Mouse (Mus musculus) limb, embryonic 11.5 days (tissue): ENCODE results near the gene Adpgk. TPM values are rescaled to one million over a fixed set of nuclear protein-coding genes. Genes with fewer than 3 reads are reported as not detected.
"Not testable (repeated sequence)": the region's sequence is repeated elsewhere in the genome, so short reads cannot be mapped to it uniquely, and the experiment has no call there.

Experiments used
- ATAC-seq: fragments of 200-750 bp; cut with Nextera tagmentation; 2 replicates; pipeline ENCODE4 v1.8.0; 2017; ENCODE audit warnings: low read depth; ENCODE audit not compliant: insufficient number of reproducible peaks, low FRiP score, low TSS enrichment
- DNase-seq: peaks from one replicate; pipeline ENCODE4 v3.0.0-alpha.2; 2015; ENCODE audit warnings: low spot score
- H3K27ac ChIP-seq: fragments of 300-500 bp; sonication (generic); replicated peaks from 2 replicates; pipeline ENCODE4 v1.5.1; 2014; ENCODE audit warnings: low read depth, mild to moderate bottlenecking, low read length
- H3K27me3 ChIP-seq: fragments of 300-500 bp; sonication (generic); 2 replicates; pipeline ENCODE4 v1.6.1; 2014; ENCODE audit warnings: mild to moderate bottlenecking, low read length, mixed read lengths; ENCODE audit not compliant: control insufficient read depth, insufficient read depth
- H3K36me3 ChIP-seq: fragments of 300-500 bp; sonication (generic); 2 replicates; pipeline ENCODE4 v1.6.1; 2014; ENCODE audit warnings: mild to moderate bottlenecking, low read length, moderate library complexity, mixed read lengths; ENCODE audit not compliant: control insufficient read depth, insufficient read depth
- H3K4me1 ChIP-seq: fragments of 300-500 bp; sonication (generic); 2 replicates; pipeline ENCODE4 v1.6.1; 2014; ENCODE audit warnings: low read length, mixed read lengths; ENCODE audit not compliant: control insufficient read depth, insufficient read depth
- H3K4me2 ChIP-seq: fragments of 300-500 bp; sonication (generic); 2 replicates; pipeline ENCODE4 v1.6.1; 2014; ENCODE audit warnings: low read depth, mild to moderate bottlenecking, moderate library complexity; ENCODE audit not compliant: severe bottlenecking
- H3K4me3 ChIP-seq: fragments of 300-500 bp; sonication (generic); 2 replicates; pipeline ENCODE4 v1.5.1; 2014; ENCODE audit warnings: low read depth, low read length
- H3K9ac ChIP-seq: fragments of 300-500 bp; sonication (generic); 2 replicates; pipeline ENCODE4 v1.6.1; 2014; ENCODE audit warnings: mild to moderate bottlenecking, low read length
- H3K9me3 ChIP-seq: fragments of 300-500 bp; sonication (generic); 2 replicates; pipeline ENCODE4 v1.6.1; 2016; ENCODE audit warnings: low read length; ENCODE audit not compliant: control insufficient read depth
- WGBS: fragments of 180-500 bp; shearing (Covaris S2); extraction: QIAGEN DNeasy Blood & Tissue Kit; methylation state at CpG from one replicate; pipeline ENCODE4 v1.1.7; 2014; 5-methylcytosine and 5-hydroxymethylcytosine counted together
- polyA plus RNA-seq: library from polyadenylated mRNA; unstranded; fragments of >200 nt; fragmentation: Nextera tagmentation; extraction: Ambion mirVana; gene quantifications from 2 replicates; pipeline ENCODE4 v1.2.1, GENCODE M21; 2014

The Adpgk gene
- polyA plus RNA-seq, 1 experiment from 2014 or later = 53.4 TPM

GRCm38 (mm10) chr9:59338411-59338810 lies 47.1 kb downstream of the Adpgk start:
- Histone ChIP-seq H3K27me3 (no peaks in the 10 kb centered on the region), H3K4me3 (no peak overlapping the region), H3K9ac (no peak overlapping the region), H3K36me3 (no peaks in the 10 kb centered on the region; the same call in 1 of the 2 replicates), H3K27ac (no peak overlapping the region), H3K4me1 (no peaks in the 10 kb centered on the region), H3K9me3 (no peaks in the 10 kb centered on the region), H3K4me2 (no peak overlapping the region)
- ATAC-seq = no peak
- DNase-seq = no peak
- WGBS = 85% methylated on average over 5 of the region's 5 CpGs

- 92% methylated on average over 5 of the region's 5 CpGs for WGBS
- Histone ChIP-seq H3K4me1 (no peaks in the 10 kb centered on the region), H3K36me3 (no peaks in the 10 kb centered on the region), H3K27ac (no peak overlapping the region), H3K9ac (no peak overlapping the region), H3K4me3 (no peak overlapping the region), H3K4me2 (no peak overlapping the region), H3K27me3 (no peaks in the 10 kb centered on the region), H3K9me3 (no peaks in the 10 kb centered on the region)
- ATAC-seq (no peak), DNase-seq (no peak)
Measured at GRCm38 (mm10) chr9:59339107-59339506, 47.7 kb downstream of the Adpgk start.

- 84% methylated on average over 8 of the region's 9 CpGs for WGBS
- H3K4me2 ChIP-seq = no peak overlapping the region
- peak; percentile 23 for DNase-seq
Measured at GRCm38 (mm10) chr9:59340002-59340401, 48.6 kb downstream of the Adpgk start.

DNA sequence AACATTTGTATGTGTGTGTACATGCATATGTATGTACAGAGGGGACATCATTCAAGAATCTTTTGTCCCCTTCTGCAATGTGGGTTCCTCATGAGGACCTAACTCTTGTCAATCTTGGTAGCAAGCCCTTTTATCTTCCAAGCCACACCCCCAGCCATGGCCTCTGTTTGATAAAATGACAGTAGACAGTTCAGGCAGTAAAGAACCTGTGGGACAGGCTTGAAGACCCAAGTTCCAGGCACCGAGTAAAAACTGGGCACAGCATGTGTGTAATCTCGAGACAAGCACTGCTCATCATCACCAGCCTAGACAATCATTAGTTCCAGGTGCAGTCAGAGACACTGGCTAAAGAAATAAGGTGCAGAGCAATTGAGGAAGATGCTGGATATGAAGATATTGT lies 54.8 kb downstream of the Adpgk start:
- no peak overlapping the region for H3K27ac ChIP-seq
- H3K4me1 ChIP-seq = no peaks in the 10 kb centered on the region
- no peaks in the 10 kb centered on the region for H3K9me3 ChIP-seq
- H3K36me3 ChIP-seq = no peaks in the 10 kb centered on the region
- no peak overlapping the region for H3K4me2 ChIP-seq
- no peaks in the 10 kb centered on the region for H3K27me3 ChIP-seq
- DNase-seq (no peak), ATAC-seq (no peak)
- H3K9ac ChIP-seq = no peak overlapping the region
- WGBS = 54% methylated on average over 2 of the region's 2 CpGs
- no peak overlapping the region for H3K4me3 ChIP-seq

More at GRCm38 (mm10) chr9:59340002-59340401, 48.6 kb downstream of the Adpgk start:
- H3K27ac ChIP-seq = no peak overlapping the region
- H3K9ac ChIP-seq = no peak overlapping the region
- no peaks in the 10 kb centered on the region for H3K36me3 ChIP-seq
- no peaks in the 10 kb centered on the region for H3K4me1 ChIP-seq
- H3K4me3 ChIP-seq = no peak overlapping the region
- no peak for ATAC-seq
- no peaks in the 10 kb centered on the region for H3K27me3 ChIP-seq
- no peaks in the 10 kb centered on the region for H3K9me3 ChIP-seq

GRCm38 (mm10) chr9:59352586-59353252 lies 61.4 kb downstream of the Adpgk start:
- H3K9ac ChIP-seq = peak overlapping the region; percentile 70
- 14% methylated on average over 15 of the region's 15 CpGs for WGBS

DNA sequence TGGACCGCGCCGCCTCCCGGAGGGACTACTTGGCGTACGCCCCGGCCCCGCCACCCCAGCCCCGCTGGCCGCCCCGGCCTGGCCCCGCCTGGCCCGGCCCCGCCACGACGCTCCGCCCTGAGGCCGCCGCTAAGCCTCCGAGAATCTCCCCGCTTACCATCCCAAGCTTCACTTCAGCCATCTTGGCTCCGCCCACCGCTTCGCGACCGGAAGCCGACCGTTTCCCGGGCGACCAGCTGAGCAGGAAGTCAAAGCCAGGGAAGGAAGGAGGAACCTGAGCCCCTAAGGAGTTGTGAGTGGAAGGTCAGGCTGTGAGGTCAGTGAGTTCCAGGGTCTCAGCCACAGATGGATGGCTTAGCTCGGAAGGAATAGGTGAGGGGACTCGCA lies 61.9 kb downstream of the Adpgk start, which contains the start of gene Bbs4:
TSS of gene Bbs4 (minus strand) at position 256 of the 387 bp plus-strand sequence.
- Histone ChIP-seq H3K4me1 (no peaks in the 10 kb centered on the region), H3K4me3 (peak within 1 kb of the TSS; percentile 59), H3K27me3 (no peaks in the 10 kb centered on the region), H3K36me3 (no peaks in the 10 kb centered on the region), H3K4me2 (peak within 1 kb of the TSS; percentile 58), H3K9ac (peak within 1 kb of the TSS; percentile 70), H3K9me3 (no peaks in the 10 kb centered on the region), H3K27ac (peak within 1 kb of the TSS; percentile 81)
- DNase-seq (peak; percentile 94), ATAC-seq (peak; percentile 93)
- WGBS = under 1% methylated on average over 31 of the region's 32 CpGs

More at GRCm38 (mm10) chr9:59352586-59353252, 61.4 kb downstream of the Adpgk start:
- no peak for ATAC-seq
- no peaks in the 10 kb centered on the region for H3K36me3 ChIP-seq
- DNase-seq = peak; percentile 22
- peak overlapping the region; percentile 59 for H3K4me3 ChIP-seq
- H3K4me1 ChIP-seq = no peaks in the 10 kb centered on the region
- H3K9me3 ChIP-seq = no peaks in the 10 kb centered on the region
- peak overlapping the region; percentile 58 for H3K4me2 ChIP-seq
- H3K27ac ChIP-seq = peak overlapping the region; percentile 81
- no peaks in the 10 kb centered on the region for H3K27me3 ChIP-seq

- H3K4me2 ChIP-seq, H3K27ac ChIP-seq, H3K9me3 ChIP-seq, H3K4me3 ChIP-seq, H3K36me3 ChIP-seq, H3K9ac ChIP-seq, H3K27me3 ChIP-seq, ATAC-seq, DNase-seq, H3K4me1 ChIP-seq: not testable (repeated sequence)
- 56% methylated on average over 1 of the region's 1 CpGs for WGBS
Measured at GRCm38 (mm10) chr9:59358041-59358440, 66.7 kb downstream of the Adpgk start.

DNA sequence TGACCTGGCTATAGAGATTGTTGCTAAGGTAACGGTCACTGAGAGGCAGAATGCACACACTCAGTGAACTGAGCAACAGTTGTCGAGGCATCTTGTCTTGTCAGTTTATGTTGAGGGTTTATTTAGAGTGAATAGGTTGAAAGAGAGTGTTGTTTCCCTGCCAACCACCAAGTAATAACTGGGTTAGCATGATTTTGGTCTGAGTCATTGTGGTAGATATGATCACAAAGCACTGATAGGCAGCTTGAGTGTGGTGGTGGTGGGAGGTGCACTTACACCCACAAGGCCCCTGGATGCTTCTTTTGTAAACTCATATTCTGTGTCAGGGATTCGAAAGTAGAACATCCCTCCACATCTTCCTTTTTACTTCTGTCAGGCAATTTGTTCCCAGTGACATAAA lies 69.1 kb downstream of the Adpgk start:
- not testable (repeated sequence) for H3K9ac ChIP-seq, H3K27me3 ChIP-seq, DNase-seq, H3K4me3 ChIP-seq, H3K27ac ChIP-seq, H3K4me2 ChIP-seq, ATAC-seq, H3K4me1 ChIP-seq, H3K9me3 ChIP-seq, H3K36me3 ChIP-seq
- WGBS = 88% methylated on average over 1 of the region's 3 CpGs

- ATAC-seq (no peak), DNase-seq (no peak)
- H3K4me3 ChIP-seq = no peak overlapping the region
- no peaks in the 10 kb centered on the region for H3K9me3 ChIP-seq
- no peak overlapping the region for H3K27ac ChIP-seq
- H3K36me3 ChIP-seq = no peaks in the 10 kb centered on the region
- no peaks in the 10 kb centered on the region for H3K27me3 ChIP-seq
- 76% methylated on average over 5 of the region's 5 CpGs for WGBS
- no peak overlapping the region for H3K9ac ChIP-seq
- no peak overlapping the region for H3K4me2 ChIP-seq
- H3K4me1 ChIP-seq = no peaks in the 10 kb centered on the region
Measured at GRCm38 (mm10) chr9:59369220-59369619, 77.9 kb downstream of the Adpgk start.
